Mouse (Mus musculus): ENCODE results near the gene Rad54l. TPM values are rescaled to one million over a fixed set of nuclear protein-coding genes. Genes with fewer than 3 reads are reported as not detected.

Gene Rad54l
- total and polyA plus RNA-seq, 3 experiments: 22.8 to 53.3 (median 28.8) TPM

- H3K79me2 ChIP-seq (replicated peaks; ENCODE audit: control insufficient read depth, extremely low read depth, insufficient read depth, poor library complexity, severe bottlenecking): no peaks in the 10 kb centered on the region
- H3K27ac ChIP-seq (ENCODE audit: insufficient read depth, low read depth): no peak overlapping the region
- H3K9ac ChIP-seq (ENCODE audit: insufficient read depth, low read depth): no peak overlapping the region
- no peaks in the 10 kb centered on the region for H3K9me3 ChIP-seq (replicated peaks; ENCODE audit: low read length)
- H3K4me3 ChIP-seq (replicated peaks in 1 of 3; ENCODE audit: low read depth in 2 of 3, low read length in 2 of 3, poor library complexity in 1 of 3): no peak overlapping the region
- in situ Hi-C loops (cut with MboI; ENCODE audit: low pct_ligation_motif_present, low pct_unique_long_range_greater_than_20kb, low sequenced_read_pairs) (no loop called here), dilution Hi-C loops (cut with MboI; ENCODE audit: extremely low pct_ligation_motif_present, extremely low pct_unique_long_range_greater_than_20kb, low sequenced_read_pairs) (no loop called here)
- H3K4me2 ChIP-seq (ENCODE audit: insufficient read depth, low read depth, poor library complexity, severe bottlenecking): no peak overlapping the region
- H3K4me1 ChIP-seq (ENCODE audit: control insufficient read depth in 1 of 2, insufficient read depth in 2 of 2): no peaks in the 10 kb centered on the region
- no peak for DNase-seq (ENCODE audit: extremely low read depth)
- no peaks in the 10 kb centered on the region for H3K27me3 ChIP-seq (replicated peaks)
- H3K36me3 ChIP-seq (replicated peaks in 1 of 2; ENCODE audit: control insufficient read depth in 1 of 2, insufficient read depth in 1 of 2, low read length in 1 of 2): peaks cover 42 to 81% of the 10 kb centered on the region in 2 experiments
- TF ChIP-seq POLR2AphosphoS2 (IDR thresholded peaks at IDR 0.05; ENCODE audit: low read depth, low read length) (no peak), MYC (IDR thresholded peaks at IDR 0.05; ENCODE audit: low read depth, low read length) (no peak), MXI1 (IDR thresholded peaks at IDR 0.05; ENCODE audit: low read depth, low read length) (no peak), UBTF (IDR thresholded peaks at IDR 0.05; ENCODE audit: low read depth, low read length) (no peak), NRF1 (IDR thresholded peaks at IDR 0.05; ENCODE audit: low read depth, low read length) (no peak), KAT2A (IDR thresholded peaks at IDR 0.05; ENCODE audit: insufficient replicate concordance, low read length) (no peak), BHLHE40 (IDR thresholded peaks at IDR 0.05; ENCODE audit: low read depth, low read length) (no peak), MAX (IDR thresholded peaks at IDR 0.05; ENCODE audit: low read length) (no peak), JUND (conservative IDR thresholded peaks at IDR 0.05; ENCODE audit: low read depth, low read length) (no peak)
Measured at GRCm38 (mm10) chr4:116110695-116111094, 12.8 kb downstream of the Rad54l start.

- no peak overlapping the region for H3K4me2 ChIP-seq (ENCODE audit: insufficient read depth, low read depth, poor library complexity, severe bottlenecking)
- H3K27me3 ChIP-seq (replicated peaks): no peaks in the 10 kb centered on the region
- no peak overlapping the region for H3K27ac ChIP-seq (ENCODE audit: insufficient read depth, low read depth)
- H3K79me2 ChIP-seq (replicated peaks; ENCODE audit: control insufficient read depth, extremely low read depth, insufficient read depth, poor library complexity, severe bottlenecking): no peaks in the 10 kb centered on the region
- no peak for DNase-seq (ENCODE audit: extremely low read depth)
- dilution Hi-C loops (cut with MboI; ENCODE audit: extremely low pct_ligation_motif_present, extremely low pct_unique_long_range_greater_than_20kb, low sequenced_read_pairs): no loop called here
- in situ Hi-C loops (cut with MboI; ENCODE audit: low pct_ligation_motif_present, low pct_unique_long_range_greater_than_20kb, low sequenced_read_pairs): no loop called here
- H3K9ac ChIP-seq (ENCODE audit: insufficient read depth, low read depth): no peak overlapping the region
- no peak overlapping the region for H3K4me3 ChIP-seq (replicated peaks in 1 of 3; ENCODE audit: low read depth in 2 of 3, low read length in 2 of 3, poor library complexity in 1 of 3)
- H3K9me3 ChIP-seq (replicated peaks; ENCODE audit: low read length): no peaks in the 10 kb centered on the region
- peaks cover 44 to 82% of the 10 kb centered on the region in 2 experiments for H3K36me3 ChIP-seq (replicated peaks in 1 of 2; ENCODE audit: control insufficient read depth in 1 of 2, insufficient read depth in 1 of 2, low read length in 1 of 2)
- no peaks in the 10 kb centered on the region for H3K4me1 ChIP-seq (ENCODE audit: control insufficient read depth in 1 of 2, insufficient read depth in 2 of 2)
- TF ChIP-seq HCFC1 (IDR thresholded peaks at IDR 0.05; ENCODE audit: low read depth, low read length) (no peak), SMC3 (IDR thresholded peaks at IDR 0.05; ENCODE audit: low read depth, low read length) (no peak), MAFK (IDR thresholded peaks at IDR 0.05; ENCODE audit: insufficient replicate concordance, low read length) (no peak), MXI1 (IDR thresholded peaks at IDR 0.05; ENCODE audit: low read depth, low read length) (no peak), JUN (IDR thresholded peaks at IDR 0.05; ENCODE audit: insufficient read depth, low read depth, low read length) (no peak), ZNF384 (IDR thresholded peaks at IDR 0.05; ENCODE audit: low read depth, low read length) (no peak), PAX5 (IDR thresholded peaks at IDR 0.05; ENCODE audit: low read length) (no peak), TCF12 (IDR thresholded peaks at IDR 0.05; ENCODE audit: low read depth, low read length) (no peak), IRF4 (IDR thresholded peaks at IDR 0.05; ENCODE audit: low read depth, low read length) (no peak), MAZ (IDR thresholded peaks at IDR 0.05; ENCODE audit: low read depth, low read length) (no peak), UBTF (IDR thresholded peaks at IDR 0.05; ENCODE audit: low read depth, low read length) (no peak), CHD2 (IDR thresholded peaks at IDR 0.05; ENCODE audit: low read length) (no peak), POLR2A (IDR thresholded peaks at IDR 0.05; ENCODE audit: low read depth, low read length) (no peak), ZMIZ1 (IDR thresholded peaks at IDR 0.05; ENCODE audit: low read depth, low read length) (no peak), ETS1 (conservative IDR thresholded peaks at IDR 0.05; ENCODE audit: low read depth, low read length) (no peak), GABPA (IDR thresholded peaks at IDR 0.05; ENCODE audit: insufficient replicate concordance, low read depth, low read length) (no peak)
Measured at GRCm38 (mm10) chr4:116105278-116105677, 18.2 kb downstream of the Rad54l start.

Measured in CH12.LX (cell line).